Mouse (Mus musculus) fibroblast of lung, adult 2 months (primary cell): ENCODE results near the gene Pced1b.
"Not testable (repeated sequence)": the region's sequence is repeated elsewhere in the genome, so short reads cannot be mapped to it uniquely, and the experiment has no call there.

ENCODE experiments used
- DNase-seq: peaks from one replicate; pipeline ENCODE4 v3.0.0-alpha.2; 2011; ENCODE audit warnings: low read depth

Gene Pced1b

DNA sequence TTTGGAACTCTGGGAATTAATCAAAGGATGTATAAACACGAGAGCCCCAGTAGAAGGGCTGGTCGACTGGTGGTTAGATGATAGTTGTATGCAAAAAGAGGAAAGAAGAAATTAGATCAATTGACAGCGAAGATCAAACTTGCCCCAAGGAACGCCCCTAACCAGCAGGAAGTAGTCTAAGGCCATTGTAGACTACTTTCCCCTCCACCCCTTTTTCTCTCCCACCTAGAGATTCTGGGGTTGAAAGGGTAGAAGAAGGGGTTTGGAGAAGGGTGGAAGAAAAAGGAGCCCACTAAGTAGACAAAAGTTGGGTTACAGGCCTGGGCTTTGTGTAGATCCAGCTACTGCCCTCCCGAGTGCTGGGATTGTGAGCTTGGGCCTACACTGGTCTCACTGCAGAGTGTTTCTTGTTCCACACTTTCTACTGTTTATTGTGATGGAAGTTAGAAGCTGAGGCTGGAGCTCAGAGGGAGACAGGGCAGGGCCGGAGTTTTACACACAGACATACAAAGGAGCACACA, 125.8 kb downstream of the Pced1b start:
- DNase-seq: no peak

DNA sequence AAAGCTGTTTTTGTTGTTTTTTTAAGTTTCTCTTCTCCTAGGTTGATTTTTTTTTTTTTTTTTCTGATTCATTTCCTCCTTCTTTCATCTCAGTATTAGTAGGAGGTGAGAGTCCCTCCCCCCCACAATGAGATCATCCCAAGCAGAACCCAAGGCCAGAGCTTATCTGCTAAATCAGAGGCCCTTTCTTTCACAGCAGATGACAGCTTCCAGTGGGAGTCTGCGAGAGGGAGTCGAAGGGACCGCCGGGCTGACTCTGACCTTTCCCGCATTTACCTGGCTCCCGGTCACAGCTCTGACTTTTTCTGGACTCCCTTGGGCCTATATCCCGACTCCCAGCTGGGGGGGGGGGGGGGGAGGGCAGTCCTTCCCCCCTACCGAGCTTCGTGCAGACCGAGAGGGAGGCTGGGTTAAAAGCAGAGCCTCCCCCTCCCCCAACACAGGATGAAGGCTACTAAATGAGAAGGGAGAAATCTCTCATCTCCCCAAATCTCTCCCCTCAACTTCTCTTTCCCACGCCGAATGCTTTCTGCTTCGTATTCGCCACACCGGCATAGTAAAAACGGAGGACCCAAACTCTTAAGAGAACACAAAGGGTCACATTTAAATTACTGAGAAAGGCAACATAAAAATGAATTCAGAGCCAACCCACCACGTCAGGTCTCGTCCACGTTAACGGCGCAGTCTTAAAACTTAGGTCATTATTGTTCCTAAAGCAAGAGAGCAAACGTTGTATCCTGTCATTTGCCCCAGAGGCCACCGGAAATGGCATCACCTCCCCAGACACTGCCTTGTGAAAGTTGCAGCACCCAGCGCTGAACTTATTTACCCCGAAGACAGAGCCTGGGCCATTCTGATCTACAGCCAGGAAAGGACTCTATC, 126.5 kb downstream of the Pced1b start:
- no peak for DNase-seq

DNA sequence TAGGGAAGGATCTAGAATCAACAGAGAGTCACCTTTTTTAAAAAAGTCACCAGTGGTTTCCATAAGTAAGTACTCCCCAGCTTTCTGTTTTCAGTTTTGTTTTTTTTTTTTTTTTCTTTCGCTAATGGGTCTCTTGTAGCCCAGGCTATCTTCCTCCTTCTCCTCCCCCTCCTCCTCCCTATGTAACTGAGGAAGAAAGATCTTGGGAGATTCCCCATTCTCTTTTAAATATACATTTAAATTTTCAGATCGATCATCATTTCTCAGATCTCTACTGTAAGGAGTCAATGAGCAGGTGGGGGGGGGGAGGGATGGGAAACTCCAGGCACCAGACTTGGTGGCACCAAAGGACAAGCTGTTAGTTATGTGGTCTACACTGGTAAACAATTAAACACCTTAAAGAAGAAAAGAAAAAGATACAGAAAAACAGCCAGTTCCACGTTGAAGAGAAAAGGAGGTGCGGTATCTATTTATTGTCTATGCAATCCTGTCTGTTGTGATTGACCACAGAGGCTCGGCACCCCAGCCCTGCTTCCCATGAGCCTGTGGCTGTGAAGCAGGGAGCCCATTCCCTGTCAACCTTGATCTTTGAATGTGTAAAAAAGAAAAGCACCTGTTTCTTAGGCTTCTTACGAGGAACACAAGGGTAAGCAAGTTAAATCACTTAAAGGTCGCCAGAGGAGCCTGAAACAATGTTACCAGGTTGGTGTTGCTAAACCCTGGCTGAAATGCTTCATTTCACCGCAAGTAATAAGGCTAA, 127.4 kb downstream of the Pced1b start:
- DNase-seq: no peak

DNA sequence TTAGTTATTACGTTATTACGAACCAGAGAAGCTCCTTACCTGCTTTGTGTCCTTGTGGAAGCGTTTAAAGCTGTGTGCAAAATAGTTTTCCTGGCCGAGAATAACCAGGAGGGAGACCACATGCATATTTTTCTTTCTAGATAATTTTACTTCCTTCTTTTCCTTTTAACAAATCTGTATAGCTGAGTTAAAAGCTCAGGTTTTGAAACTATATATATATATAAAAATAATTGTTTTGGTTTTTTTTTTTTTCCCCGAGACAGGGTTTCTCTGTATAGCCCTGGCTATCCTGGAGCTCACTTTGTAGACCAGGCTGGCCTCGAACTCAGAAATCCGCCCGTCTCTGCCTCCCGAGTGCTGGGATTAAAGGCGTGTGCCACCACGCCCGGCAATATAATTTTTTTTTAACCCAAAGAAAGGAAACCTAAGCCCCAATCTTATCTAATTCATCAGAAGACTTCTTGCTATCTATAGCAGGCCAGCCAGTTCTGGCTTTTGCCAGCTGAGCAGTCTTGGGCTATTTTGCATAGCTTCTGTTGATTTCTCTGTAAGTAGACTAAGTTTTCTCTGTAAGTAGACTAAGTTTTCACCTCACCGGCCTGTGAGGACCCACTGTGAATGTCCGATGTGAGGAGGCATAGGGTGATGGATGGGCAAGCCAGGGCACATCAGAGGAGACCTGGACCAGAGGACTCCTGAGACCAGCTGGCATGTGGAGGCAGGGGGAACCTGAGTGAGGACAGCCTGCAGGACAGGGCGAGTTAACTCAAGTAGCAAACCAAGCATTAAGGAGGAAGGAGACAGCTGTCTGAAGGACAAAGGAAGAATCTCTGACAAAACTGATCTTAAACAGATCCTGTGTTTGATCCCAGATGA, 128.2 kb downstream of the Pced1b start:
- DNase-seq: no peak

DNA sequence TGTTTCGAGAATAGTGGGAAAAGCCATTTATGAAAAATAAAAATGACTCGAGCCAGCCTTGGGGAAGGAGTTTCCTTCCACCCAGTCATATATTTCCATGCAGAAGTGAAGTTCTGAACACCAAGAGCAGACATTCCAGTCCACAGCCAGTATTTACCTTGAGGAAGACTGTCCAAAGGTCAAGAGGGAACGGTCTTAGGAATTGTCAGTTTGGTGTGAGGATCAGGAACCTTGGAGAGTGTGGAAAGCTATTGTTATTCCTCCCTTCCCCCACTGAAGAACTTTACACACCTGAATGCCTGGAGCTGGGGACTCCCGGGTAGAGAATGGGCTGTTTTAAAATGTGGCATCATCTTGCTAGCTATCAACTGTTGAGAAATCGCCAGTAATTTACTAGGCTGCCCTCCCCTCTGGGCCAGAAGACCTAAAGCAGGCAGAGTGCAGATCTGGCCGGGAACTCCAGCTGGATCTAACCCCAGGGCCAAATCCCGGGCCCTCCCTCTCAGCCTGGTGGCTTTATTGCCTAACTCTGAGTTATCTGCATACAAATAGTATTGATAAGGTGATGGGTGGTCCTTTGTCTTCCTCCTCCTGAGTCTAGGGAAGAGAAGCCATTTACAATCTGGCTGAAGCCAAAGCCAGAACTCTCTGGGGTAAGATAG, 129.3 kb downstream of the Pced1b start:
- no peak for DNase-seq

DNA sequence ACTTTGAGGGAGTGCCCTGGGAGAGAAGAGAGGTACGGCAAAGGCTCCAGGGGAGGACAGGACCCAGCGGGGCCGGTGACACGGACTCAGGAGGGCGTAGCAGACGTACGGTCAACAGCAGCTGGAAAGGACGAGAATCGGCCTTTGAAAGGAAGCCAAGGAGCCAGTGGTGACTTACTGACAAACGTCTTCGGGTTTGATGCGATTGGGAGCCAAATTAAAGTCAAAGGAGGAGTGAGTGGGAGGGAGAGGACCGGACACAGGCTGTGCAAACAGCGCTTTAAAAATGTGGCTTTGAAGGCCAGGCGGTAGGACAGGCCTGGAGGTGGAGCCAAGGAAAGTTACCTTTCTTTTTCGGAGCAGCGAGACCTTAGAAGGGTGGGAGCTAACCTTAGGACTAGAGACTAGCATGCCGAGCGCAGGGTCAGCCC, 129.9 kb downstream of the Pced1b start:
- no peak for DNase-seq

DNA sequence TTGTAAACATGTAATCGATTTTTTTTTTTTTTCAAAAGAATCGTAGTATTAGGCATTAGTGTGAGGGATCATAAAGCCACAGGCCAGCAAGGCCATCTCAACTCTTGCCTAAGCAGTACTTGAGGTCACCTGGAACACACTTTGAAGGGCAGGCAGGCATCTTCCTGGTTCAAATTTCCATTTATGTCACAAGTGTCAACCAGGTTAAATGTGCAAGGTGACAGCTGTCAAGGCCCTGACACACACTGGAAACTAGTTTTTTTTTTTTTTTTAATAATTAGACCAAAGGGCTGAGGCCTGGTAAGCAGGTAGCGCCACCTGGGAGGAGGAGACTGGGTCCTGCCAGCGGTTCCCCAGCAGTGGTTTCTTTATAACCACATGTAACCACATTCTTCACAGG, 131.2 kb downstream of the Pced1b start:
- no peak for DNase-seq

DNA sequence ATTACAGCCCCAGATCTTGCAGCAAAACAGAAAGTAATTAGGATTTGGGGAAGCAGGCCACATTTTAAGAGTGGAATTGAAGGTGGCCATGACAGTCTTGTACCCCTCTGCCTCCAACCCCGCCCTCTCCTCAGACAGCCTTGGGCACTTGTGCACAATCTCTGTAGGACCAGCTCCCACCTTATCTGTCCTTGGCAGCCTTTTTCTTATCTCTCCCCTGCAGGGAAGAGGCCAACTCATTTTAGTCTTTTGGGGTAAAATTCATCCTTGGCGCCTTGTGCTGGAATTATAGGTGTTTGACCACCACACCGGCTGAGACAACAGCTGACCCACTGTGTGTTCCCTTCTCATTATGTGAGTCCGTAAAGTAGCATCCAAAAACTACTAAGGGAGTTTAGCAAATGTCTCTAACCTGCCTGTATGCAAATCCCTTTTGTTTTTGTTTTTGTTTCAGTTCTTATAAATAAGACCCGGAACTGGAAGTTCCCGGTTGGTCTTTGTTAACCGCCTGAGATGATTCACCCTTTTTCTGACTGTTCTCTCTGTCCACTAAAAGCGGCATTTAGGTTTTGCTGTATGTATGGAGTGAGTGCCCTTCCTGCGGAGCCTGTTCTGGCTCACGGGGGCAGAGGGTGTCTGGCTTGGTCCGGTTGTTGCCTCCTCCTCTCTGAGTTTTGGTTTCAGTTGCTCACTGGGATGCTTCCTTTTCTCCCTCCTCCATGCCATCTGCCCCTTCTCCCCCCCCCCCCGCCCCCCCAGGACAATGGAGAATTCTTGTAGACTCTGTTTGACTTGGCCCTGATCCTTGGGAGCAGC, 132.8 kb downstream of the Pced1b start:
- no peak for DNase-seq

DNA sequence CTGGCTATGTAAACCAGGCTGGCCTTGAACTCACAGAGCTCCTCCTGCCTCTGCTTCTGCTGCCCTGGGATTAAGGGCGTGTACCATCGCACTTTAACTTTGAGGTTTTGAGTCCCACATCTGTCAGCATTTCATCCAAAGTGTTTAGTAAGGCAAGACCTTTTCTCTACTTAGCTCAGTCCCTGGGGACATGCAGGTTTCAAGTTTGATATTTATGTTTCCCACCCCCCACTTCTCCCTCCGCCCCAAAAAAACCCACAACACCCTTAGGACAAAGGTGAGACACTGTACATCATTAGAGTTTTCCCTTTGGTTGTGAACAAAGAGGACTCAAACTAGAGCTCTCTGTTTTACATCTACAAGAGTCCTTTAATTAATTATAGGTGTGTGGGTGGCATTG, 135.7 kb downstream of the Pced1b start:
- DNase-seq: no peak

DNA sequence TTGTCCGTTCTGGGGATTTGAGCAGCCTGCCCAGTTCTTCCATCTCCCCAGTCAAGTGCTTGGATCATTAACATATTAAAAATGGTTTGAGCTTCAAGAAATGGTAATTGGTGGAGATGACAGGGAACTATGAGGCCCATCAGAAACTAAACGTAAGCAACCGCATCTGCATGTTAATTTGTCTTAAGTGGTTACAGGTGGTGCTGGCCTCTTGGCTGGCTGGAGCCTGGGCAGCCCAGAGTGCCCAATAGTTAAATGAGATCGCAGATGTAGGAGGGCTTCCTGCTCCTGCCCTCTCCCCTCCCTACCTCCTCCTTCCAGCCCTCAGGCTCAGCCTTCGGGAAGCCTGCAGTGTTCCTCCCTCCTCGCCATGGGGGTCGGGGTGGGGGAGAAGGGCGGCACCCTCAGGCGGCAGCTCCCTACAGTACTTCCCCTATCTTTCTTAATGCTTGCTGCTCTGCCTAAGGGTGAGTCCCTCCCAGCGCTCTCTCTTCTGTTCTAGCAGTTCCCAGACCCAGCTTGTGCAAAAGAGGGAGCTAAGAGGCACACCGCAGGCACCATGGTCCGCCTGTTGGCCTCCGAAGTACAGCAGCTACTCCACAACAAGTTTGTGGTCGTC, 136.7 kb downstream of the Pced1b start:
- DNase-seq: no peak

DNA sequence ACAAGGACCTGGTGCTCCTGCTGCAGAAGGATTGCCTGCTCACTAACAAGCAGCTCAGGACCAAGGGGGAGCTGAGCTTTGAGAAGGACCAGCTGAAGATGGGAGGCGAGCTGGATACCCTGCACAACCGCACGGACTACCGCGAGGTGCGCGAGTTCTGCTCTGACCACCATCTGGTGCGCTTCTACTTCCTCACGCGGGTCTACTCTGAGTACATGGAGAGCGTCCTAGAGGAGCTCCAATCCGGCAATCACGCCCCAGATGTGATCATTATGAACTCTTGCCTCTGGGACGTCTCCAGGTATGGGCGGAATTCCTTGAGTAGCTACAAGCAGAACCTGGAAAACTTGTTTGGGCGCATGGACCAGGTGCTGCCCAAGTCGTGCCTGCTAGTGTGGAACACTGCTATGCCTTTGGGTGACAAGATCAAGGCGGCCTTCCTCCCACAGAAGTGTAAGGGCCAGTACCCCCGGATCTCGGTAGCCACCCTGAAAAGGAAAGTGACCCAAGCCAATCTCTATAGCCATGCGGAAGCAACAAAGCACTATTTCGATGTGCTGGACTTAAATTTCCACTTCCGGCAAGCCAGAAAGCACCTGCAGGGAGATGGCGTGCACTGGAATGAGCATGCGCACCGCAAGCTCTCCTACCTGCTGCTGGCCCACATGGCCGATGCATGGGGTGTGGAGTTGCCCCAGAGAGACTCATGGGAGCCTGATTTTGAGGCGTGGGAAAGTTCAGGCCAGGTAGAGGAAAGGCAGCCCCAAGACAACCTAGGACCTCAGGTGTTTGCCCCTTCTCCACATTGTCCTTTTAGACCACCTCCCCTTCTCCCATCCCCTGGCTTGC, 137.5 kb downstream of the Pced1b start:
- DNase-seq: no peak

DNA sequence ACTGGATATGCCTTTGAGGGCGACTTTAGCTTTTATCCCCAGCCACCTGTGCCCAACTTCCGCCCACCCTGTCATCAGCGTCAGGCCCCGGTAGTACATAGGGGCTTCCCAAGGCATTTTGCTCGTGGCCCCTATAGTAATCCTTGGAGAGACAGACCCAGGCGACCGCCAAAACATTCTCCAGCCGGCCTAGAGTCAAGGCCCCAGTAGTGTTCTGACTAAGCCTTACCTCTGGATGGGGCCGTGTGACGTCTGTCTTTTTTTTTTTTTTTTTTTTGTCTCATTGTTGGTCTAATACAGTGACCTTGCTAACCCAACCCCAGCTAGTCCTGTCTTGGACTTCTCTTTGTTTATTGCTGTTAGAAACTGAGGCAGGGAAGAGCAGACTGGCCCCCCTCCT, 138.3 kb downstream of the Pced1b start:
- DNase-seq: not testable (repeated sequence)

DNA sequence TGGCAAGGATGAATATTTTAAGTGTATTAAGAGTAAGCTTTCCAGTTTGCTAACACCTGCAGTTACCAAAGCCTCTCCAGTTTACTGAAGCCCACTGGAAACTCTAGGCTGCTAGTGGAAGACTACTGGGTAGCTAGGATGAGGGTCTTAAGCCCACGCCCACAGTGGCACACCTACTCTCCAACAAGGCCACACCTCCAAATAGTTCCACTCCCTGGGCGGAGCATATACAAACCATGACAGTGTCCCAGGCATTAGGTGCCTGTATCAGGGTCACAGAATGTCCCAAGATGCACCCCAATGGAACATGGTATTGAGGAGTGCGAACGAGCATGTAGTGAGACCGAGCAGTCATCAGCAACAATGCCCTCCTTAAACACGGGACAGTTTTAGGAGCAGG, 140.9 kb downstream of the Pced1b start:
- DNase-seq: no peak

DNA sequence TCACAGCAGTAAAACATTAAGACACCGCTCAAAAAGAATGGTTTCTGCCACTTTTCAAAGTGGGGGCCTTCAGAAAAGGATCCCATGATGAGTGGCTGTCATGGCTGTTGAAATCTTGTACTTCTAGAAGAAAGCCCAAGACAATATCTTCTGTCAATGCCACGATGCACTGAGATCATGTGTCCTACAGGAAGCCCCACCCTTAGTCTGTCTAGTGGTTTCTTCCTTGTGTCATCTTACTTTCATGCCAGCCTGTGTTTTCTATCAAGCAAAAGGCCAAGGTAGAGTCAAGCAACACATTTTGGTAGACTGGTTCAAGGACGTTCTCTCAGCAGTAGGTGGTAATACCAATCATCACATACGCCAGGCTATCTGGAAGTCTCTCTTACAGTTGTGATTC, 142.7 kb downstream of the Pced1b start:
- DNase-seq: no peak

DNA sequence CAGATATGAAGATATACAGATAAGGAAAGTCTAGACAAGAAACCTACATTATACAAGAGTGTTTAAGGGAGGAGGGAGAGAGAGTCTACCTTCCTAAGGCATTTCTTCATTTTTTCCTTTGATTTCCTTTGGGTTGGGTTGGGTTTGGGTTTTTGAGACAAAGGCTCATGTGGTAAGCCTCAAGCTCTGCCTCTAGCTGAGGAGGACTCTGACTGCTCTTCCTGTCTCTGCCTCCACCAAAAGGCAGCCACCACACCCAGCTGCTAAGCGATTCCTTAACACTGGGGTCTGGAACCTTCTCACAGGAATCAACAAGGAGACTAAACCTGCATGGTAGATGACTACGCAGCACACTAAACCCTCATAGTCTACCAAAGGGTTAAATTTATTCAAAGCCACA, 143.9 kb downstream of the Pced1b start:
- no peak for DNase-seq

DNA sequence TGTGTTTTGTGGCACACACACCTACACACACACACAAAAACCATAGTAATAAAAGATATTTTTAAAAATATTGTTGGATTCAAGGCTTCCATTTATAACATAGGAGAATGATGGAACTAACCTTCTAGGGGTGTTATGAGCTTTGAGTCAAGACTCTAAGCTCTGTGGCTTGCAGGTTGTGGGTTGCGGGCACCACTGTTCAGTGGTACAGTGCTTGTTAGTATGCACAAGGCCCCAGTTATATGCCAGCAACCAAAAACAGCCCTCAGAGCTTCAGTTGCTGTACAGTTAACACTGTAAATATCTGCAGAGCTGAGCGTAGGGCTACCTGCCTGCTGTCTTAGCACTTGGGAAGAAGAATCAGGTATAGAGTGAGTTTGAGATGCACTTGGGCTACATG, 144.5 kb downstream of the Pced1b start:
- DNase-seq: no peak

DNA sequence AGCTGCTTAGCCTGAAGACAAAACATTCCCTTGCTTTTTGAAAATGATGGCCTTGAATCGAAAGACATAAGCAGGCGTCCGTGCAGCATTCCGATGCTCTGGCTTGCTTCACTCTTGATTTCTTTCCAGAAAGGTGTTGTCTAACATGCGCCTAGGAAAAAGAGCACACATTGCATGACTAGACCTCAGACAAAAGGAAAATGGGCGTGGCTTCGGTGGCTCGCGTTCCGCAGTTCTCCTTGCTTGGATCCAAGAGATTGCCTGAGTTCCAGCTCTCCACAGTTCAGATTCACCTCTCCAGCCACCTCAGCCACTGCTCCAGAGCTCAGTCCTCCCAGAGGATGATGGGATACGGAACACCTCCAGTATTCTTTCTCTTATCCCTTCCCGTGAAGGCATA, 147.7 kb downstream of the Pced1b start:
- DNase-seq: peak; percentile 2

DNA sequence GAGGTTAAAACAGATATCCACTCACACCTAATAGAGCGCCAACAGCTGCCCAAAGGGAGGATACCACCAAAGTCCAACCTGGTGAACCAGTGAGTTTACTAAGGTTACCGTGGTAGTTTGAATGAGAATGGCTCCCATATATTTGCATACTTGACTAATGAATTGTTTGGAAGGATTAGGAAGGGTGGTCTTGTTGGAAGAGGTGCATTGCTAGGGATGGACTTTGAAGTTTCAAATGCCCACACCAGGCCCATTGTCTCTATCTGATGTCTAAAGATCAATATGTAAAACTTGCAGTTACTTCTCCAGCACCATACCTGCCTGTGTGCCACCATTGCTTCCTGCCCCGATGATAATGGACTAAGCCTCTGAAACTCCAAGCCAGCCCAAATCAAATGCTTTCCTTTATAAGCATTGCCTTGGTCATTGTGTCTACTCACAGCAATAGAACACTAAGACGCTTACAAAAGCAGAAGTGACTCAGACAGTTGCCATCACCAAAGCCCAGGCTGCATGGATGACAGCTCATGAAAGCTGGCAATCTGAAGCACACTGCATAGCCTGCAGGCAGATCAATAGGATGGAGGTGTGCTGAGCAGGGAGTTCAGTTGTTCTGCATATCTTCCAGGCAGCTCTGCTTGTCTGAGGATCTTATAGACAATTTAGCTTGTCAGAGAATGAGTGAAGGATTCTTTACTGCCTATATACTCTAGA, 149.8 kb downstream of the Pced1b start:
- no peak for DNase-seq

DNA sequence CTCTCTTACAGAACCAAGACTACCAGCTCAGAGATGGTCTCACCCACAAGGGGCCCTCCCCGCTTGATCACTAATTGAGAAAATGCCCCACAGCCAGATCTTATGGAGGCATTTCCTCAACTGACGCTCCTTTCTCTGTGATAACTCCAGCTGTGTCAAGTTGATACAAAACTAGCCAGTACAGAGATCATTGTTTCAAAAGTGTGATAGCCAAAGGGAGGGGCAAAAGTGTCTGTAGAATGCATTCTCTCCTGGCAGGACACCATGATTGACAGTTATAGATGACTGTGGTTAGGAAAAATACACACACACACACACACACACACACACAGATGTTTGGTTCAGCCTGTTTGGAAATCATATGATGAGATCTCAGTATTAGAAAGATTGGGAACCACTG, 150.9 kb downstream of the Pced1b start:
- DNase-seq: no peak
